Mouse (Mus musculus): ENCODE results near the gene Coro7. TPM values are rescaled to one million over a fixed set of nuclear protein-coding genes. Genes with fewer than 3 reads are reported as not detected.
"Not testable (repeated sequence)": the region's sequence is repeated elsewhere in the genome, so short reads cannot be mapped to it uniquely, and the experiment has no call there.

The Coro7 gene
- polyA plus RNA-seq, 1 experiment: 28.7 TPM

GRCm38 (mm10) chr16:4592909-4593875 is 86.4 kb downstream of the Coro7 start:
- Histone ChIP-seq H3K4me3 (ENCODE audit: insufficient read depth, low read depth, low read length) (peak overlapping the region; percentile 73), H3K4me1 (ENCODE audit: control insufficient read depth, insufficient read depth, insufficient read length, low read length) (no peaks in the 10 kb centered on the region), H3K27ac (replicated peaks; ENCODE audit: low read depth, low read length) (peak overlapping the region; percentile 38)

- Histone ChIP-seq H3K4me1 (ENCODE audit: control insufficient read depth, insufficient read depth, insufficient read length, low read length) (0 out of 2 replicates have a peak, but pooled peaks cover 2% of the 10 kb centered on the region), H3K4me3 (ENCODE audit: insufficient read depth, low read depth, low read length) (no peak overlapping the region), H3K27ac (replicated peaks; ENCODE audit: low read depth, low read length) (no peak overlapping the region)
Observed at GRCm38 (mm10) chr16:4590236-4590635, 89.3 kb downstream of the Coro7 start.

- Histone ChIP-seq H3K27ac (replicated peaks; ENCODE audit: low read depth, low read length) (peak overlapping the region; percentile 80; the same call in 1 of the 2 replicates), H3K4me1 (ENCODE audit: control insufficient read depth, insufficient read depth, insufficient read length, low read length) (0 out of 2 replicates have a peak, but pooled peaks cover 2% of the 10 kb centered on the region), H3K4me3 (ENCODE audit: insufficient read depth, low read depth, low read length) (no peak overlapping the region)
Observed at GRCm38 (mm10) chr16:4587516-4588210, 91.9 kb downstream of the Coro7 start.

- Histone ChIP-seq H3K4me3 (ENCODE audit: insufficient read depth, low read depth, low read length) (peak overlapping the region; percentile 64), H3K27ac (replicated peaks; ENCODE audit: low read depth, low read length) (peak overlapping the region; percentile 80), H3K4me1 (ENCODE audit: control insufficient read depth, insufficient read depth, insufficient read length, low read length) (0 out of 2 replicates have a peak, but pooled peaks cover 2% of the 10 kb centered on the region)
Observed at GRCm38 (mm10) chr16:4586531-4587123, 93.0 kb downstream of the Coro7 start.

DNA sequence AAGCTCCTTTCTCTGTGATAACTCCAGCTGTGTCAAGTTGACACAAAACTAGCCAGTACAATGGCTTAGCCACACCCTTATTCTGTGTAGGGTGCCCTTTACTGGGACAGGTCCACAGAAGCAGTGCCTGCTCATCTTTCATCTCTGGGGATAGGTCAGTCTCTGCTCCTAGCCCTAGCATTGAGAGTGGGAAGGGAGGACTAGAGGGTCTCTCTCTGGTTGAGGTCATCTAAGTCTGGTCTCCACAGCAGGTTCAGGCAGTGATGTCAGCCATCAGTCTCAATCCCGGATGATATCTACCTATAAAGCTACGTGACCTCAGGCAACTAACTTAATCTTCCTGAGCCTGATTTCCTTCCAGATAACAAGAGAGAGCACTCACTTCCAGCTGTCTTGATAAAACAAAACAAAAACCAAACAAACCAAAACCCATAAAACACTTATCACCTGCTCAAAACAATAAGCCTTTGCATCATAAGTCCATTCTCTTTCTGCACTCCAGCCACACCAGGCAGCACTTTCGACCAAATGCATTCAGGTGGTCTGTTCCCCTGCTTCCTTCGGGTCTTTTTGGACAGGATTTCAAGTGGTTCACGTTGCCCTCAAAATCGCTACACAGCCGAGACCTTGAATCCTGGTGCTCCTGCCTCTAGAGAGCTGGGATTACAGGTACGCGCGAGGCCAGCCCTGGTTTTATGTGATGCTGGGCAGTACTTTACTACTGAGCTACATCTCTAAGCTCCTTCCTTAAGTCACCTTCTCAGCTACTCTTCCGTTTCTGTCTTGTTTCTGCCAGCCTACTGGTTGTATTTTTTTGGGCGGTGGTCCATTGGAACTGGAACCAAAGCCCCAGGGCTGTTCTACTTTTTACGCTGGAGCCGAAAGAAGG is 93.7 kb downstream of the Coro7 start:
- Histone ChIP-seq H3K4me1 (ENCODE audit: control insufficient read depth, insufficient read depth, insufficient read length, low read length) (0 out of 2 replicates have a peak, but pooled peaks cover 2% of the 10 kb centered on the region), H3K4me3 (ENCODE audit: insufficient read depth, low read depth, low read length) (peak overlapping the region; percentile 64), H3K27ac (replicated peaks; ENCODE audit: low read depth, low read length) (peak overlapping the region; percentile 66)

DNA sequence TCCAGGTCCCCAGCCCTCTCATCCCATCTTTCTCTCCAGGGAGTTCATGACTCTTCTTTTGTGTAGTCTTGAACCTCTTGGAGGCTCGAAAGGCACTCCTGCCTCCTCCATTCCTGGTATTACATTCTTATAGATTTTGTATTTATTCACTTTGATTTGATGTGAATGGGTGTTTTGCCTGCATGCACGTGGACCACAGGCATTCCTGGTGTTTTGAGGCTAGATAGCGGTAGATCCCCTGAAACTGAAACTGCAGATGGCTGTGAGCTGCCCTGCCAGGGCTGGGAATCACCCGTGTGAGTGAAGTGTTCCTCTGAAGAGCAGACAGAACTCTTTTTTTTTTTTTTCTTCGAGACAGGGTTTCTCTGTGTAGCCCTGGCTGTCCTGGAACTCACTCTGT is 95.1 kb downstream of the Coro7 start:
- no peak overlapping the region for H3K27ac ChIP-seq (replicated peaks; ENCODE audit: low read depth, low read length)
- H3K4me1 ChIP-seq (ENCODE audit: control insufficient read depth, insufficient read depth, insufficient read length, low read length): 0 out of 2 replicates have a peak, but pooled peaks cover 2% of the 10 kb centered on the region
- H3K4me3 ChIP-seq (ENCODE audit: insufficient read depth, low read depth, low read length): no peak overlapping the region

- Histone ChIP-seq H3K4me3 (ENCODE audit: insufficient read depth, low read depth, low read length) (no peak overlapping the region), H3K4me1 (ENCODE audit: control insufficient read depth, insufficient read depth, insufficient read length, low read length) (0 out of 2 replicates have a peak, but pooled peaks cover 2% of the 10 kb centered on the region)
Observed at GRCm38 (mm10) chr16:4583807-4584206, 95.8 kb downstream of the Coro7 start.

DNA sequence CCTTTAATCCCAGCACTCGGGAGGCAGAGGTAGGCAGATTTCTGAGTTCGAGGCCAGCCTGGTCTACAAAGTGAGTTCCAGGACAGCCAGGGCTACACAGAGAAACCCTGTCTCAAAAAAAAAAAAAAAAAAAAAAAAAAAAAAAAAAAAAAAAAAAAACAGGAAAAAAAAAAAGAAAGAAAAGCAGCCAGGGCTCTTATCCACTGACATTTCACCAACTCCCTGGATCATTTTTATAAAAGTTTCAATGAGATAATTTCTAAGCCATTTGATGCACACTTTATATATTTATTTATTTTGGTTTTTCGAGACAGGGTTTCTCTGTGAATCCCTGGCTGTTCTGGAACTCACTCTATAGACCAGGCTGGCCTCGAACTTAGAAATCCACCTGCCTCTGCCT is 98.4 kb downstream of the Coro7 start:
- H3K4me3 ChIP-seq (ENCODE audit: insufficient read depth, low read depth, low read length); H3K27ac ChIP-seq (replicated peaks; ENCODE audit: low read depth, low read length); H3K4me1 ChIP-seq (ENCODE audit: control insufficient read depth, insufficient read depth, insufficient read length, low read length): not testable (repeated sequence)

More at GRCm38 (mm10) chr16:4583807-4584206, 95.8 kb downstream of the Coro7 start:
- H3K27ac ChIP-seq (replicated peaks; ENCODE audit: low read depth, low read length): no peak overlapping the region

DNA sequence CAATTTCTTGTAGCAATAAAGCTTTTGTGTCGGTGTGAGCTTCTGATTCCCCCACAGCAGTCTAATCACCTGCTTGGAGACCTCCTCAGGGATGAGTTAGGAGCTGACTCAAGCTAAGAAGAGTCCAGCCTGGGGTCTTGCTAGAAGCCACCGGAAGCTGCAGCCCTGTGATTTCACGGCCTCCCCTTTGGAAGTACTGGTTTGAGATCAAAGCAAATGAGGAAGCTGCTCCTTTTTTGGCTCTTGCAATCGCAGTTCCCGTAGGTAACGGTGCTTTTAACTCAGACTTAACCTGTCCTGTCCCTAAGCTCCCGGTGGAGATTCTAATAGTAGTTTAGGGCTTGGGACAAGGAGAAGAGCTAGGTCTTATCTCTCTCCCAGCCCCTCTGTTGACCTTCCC is 100.9 kb downstream of the Coro7 start:
- Histone ChIP-seq H3K27ac (replicated peaks; ENCODE audit: low read depth, low read length) (no peak overlapping the region), H3K4me1 (ENCODE audit: control insufficient read depth, insufficient read depth, insufficient read length, low read length) (no peaks in the 10 kb centered on the region), H3K4me3 (ENCODE audit: insufficient read depth, low read depth, low read length) (no peak overlapping the region)

DNA sequence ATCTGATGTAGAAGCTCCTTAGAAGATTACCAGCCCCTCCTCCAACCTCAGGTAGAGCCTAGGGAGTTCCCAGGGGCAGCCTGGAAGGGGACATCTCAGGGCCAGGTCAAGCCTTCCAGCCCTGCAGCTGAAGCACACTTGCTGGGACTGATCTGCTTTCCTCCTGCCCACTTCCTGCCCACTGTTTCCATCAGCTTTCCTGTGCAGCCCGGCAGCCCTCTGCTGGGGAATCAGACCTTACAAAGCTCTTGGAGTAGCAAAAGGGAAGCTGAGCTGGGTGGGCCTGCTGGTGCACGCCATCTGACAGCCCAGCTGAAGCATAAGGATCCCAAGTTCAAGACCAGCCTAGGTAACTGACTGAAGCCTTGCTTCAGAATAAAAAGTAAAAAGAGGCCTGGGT is 102.7 kb downstream of the Coro7 start:
- Histone ChIP-seq H3K4me1 (ENCODE audit: control insufficient read depth, insufficient read depth, insufficient read length, low read length) (no peaks in the 10 kb centered on the region), H3K4me3 (ENCODE audit: insufficient read depth, low read depth, low read length) (no peak overlapping the region), H3K27ac (replicated peaks; ENCODE audit: low read depth, low read length) (no peak overlapping the region)

Other genes with a start within 250 kb of the Coro7 start
- gene Srl, start 138.0 kb downstream of the Coro7 start, polyA plus RNA-seq (2012; ENCODE audit: insufficient read depth, insufficient read length, missing spikeins): 17.3 and 26.8 TPM in 2 replicates
- 3.2 and 3.3 TPM in 2 replicates for gene Tfap4, start 119.9 kb downstream of the Coro7 start, polyA plus RNA-seq (2012; ENCODE audit: insufficient read depth, insufficient read length, missing spikeins)
- gene Glis2, start 85.1 kb downstream of the Coro7 start, polyA plus RNA-seq (2012; ENCODE audit: insufficient read depth, insufficient read length, missing spikeins): 2.9 and 5.7 TPM in 2 replicates
- 140 and 178 TPM in 2 replicates for gene Pam16, start 54.8 kb downstream of the Coro7 start, polyA plus RNA-seq (2012; ENCODE audit: insufficient read depth, insufficient read length, missing spikeins)
- 4.2 and 4.4 TPM in 2 replicates for gene Vasn, start 39.8 kb downstream of the Coro7 start, polyA plus RNA-seq (2012; ENCODE audit: insufficient read depth, insufficient read length, missing spikeins)
- gene Dnaja3, start 39.8 kb downstream of the Coro7 start, polyA plus RNA-seq (2012; ENCODE audit: insufficient read depth, insufficient read length, missing spikeins): 193 and 221 TPM in 2 replicates
- 4.0 and 5.7 TPM in 2 replicates for gene Nmral1, start 39.6 kb upstream of the Coro7 start, polyA plus RNA-seq (2012; ENCODE audit: insufficient read depth, insufficient read length, missing spikeins)
- 74.8 and 95.3 TPM in 2 replicates for gene Hmox2, start 46.6 kb upstream of the Coro7 start, polyA plus RNA-seq (2012; ENCODE audit: insufficient read depth, insufficient read length, missing spikeins)
- gene Cdip1, start 110.5 kb upstream of the Coro7 start, polyA plus RNA-seq (2012; ENCODE audit: insufficient read depth, insufficient read length, missing spikeins): 98.7 and 99.2 TPM in 2 replicates
- gene 4930562C15Rik, start 155.6 kb upstream of the Coro7 start, polyA plus RNA-seq (2012; ENCODE audit: insufficient read depth, insufficient read length, missing spikeins): not detected in 2 replicates
- 14.2 and 16.7 TPM in 2 replicates for gene Ubald1, start 200.5 kb upstream of the Coro7 start, polyA plus RNA-seq (2012; ENCODE audit: insufficient read depth, insufficient read length, missing spikeins)
- 50.6 and 52.6 TPM in 2 replicates for gene Mgrn1, start 206.5 kb upstream of the Coro7 start, polyA plus RNA-seq (2012; ENCODE audit: insufficient read depth, insufficient read length, missing spikeins)